ENCODE assay signal across 8 mouse cellular contexts in genomic region chr11:94994947-94995772, GRCm38 (mm10). TPM values are rescaled to one million over a fixed set of nuclear protein-coding genes. Genes with fewer than 3 reads are reported as not detected.
DNase-seq lines count a peak whose midpoint lies in the region; ATAC-seq and TF ChIP-seq lines count a peak whose summit lies in the region.

No protein-coding gene starts in this region.

- TF ChIP-seq CTCF in lung, embryonic 14.5 days (IDR thresholded peaks at IDR 0.05; ENCODE audit: low read depth), result no peak

- H3K27me3 ChIP-seq in lung, embryonic 14.5 days (ENCODE audit: insufficient read depth, low read length), result no peaks in the 10 kb centered on the region
- no peaks in the 10 kb centered on the region for H3K27me3 ChIP-seq in forebrain, embryonic 12.5 days
- H3K27me3 ChIP-seq in intestine, embryonic 15.5 days (replicated peaks), result no peaks in the 10 kb centered on the region
- no peaks in the 10 kb centered on the region for H3K27me3 ChIP-seq in neural tube, embryonic 12.5 days (replicated peaks)

- no peaks in the 10 kb centered on the region for H3K9me3 ChIP-seq in lung, embryonic 14.5 days (ENCODE audit: low read depth, low read length)
- no peaks in the 10 kb centered on the region for H3K9me3 ChIP-seq in forebrain, embryonic 12.5 days
- H3K9me3 ChIP-seq in intestine, embryonic 15.5 days, result no peaks in the 10 kb centered on the region
- no peaks in the 10 kb centered on the region for H3K9me3 ChIP-seq in neural tube, embryonic 12.5 days

- peaks cover 53% of the 10 kb centered on the region for H3K36me3 ChIP-seq in lung, embryonic 14.5 days (ENCODE audit: insufficient read depth)
- H3K36me3 ChIP-seq in forebrain, embryonic 12.5 days (replicated peaks), result peaks cover 42% of the 10 kb centered on the region
- peaks cover 19% of the 10 kb centered on the region for H3K36me3 ChIP-seq in intestine, embryonic 15.5 days
- H3K36me3 ChIP-seq in neural tube, embryonic 12.5 days, result peaks cover 49% of the 10 kb centered on the region

- no peak for DNase-seq in lung, embryonic 14.5 days
- no peak for DNase-seq in lung, postnatal 25 days (ENCODE audit: low spot score)
- DNase-seq in urinary bladder, postnatal 4 days (ENCODE audit: low spot score in 2 of 2), result no peak
- DNase-seq in right cerebral cortex, adult 2 months (ENCODE audit: low spot score in 2 of 2), result no peak

- peak overlapping the region; percentile 89 for H3K4me3 ChIP-seq in lung, embryonic 14.5 days (ENCODE audit: low read depth, low read length)
- peak overlapping the region; percentile 96 for H3K4me3 ChIP-seq in forebrain, embryonic 12.5 days (replicated peaks)
- peak overlapping the region; percentile 91 for H3K4me3 ChIP-seq in intestine, embryonic 15.5 days (replicated peaks)
- H3K4me3 ChIP-seq in neural tube, embryonic 12.5 days, result peak overlapping the region; percentile 93

- ATAC-seq in lung, embryonic 14.5 days (ENCODE audit: insufficient read depth), result no peak
- ATAC-seq in forebrain, embryonic 12.5 days (ENCODE audit: low FRiP score), result no peak
- no peak for ATAC-seq in intestine, embryonic 15.5 days
- ATAC-seq in neural tube, embryonic 12.5 days (ENCODE audit: low FRiP score, low read depth), result no peak
- ATAC-seq in inflammation-experienced regulatory T-cells, adult 6 months, result no peak

- peak overlapping the region; percentile 87; the same call in 1 of the 2 replicates for H3K9ac ChIP-seq in lung, embryonic 14.5 days
- peak overlapping the region; percentile 94; the same call in 1 of the 2 replicates for H3K9ac ChIP-seq in forebrain, embryonic 12.5 days
- H3K9ac ChIP-seq in intestine, embryonic 15.5 days, result peak overlapping the region; percentile 82
- peak overlapping the region; percentile 97 for H3K9ac ChIP-seq in neural tube, embryonic 12.5 days

- peaks cover 23% of the 10 kb centered on the region for H3K4me1 ChIP-seq in lung, embryonic 14.5 days (ENCODE audit: insufficient read depth)
- H3K4me1 ChIP-seq in forebrain, embryonic 12.5 days, result peaks cover 62% of the 10 kb centered on the region
- H3K4me1 ChIP-seq in intestine, embryonic 15.5 days (replicated peaks), result peaks cover 61% of the 10 kb centered on the region
- H3K4me1 ChIP-seq in neural tube, embryonic 12.5 days, result peaks cover 60% of the 10 kb centered on the region

- no peak overlapping the region for H3K27ac ChIP-seq in lung, embryonic 14.5 days (ENCODE audit: low read depth)
- H3K27ac ChIP-seq in forebrain, embryonic 12.5 days, result 0 out of 2 replicates have a peak overlapping the region, but pooled peaks have one; percentile 2
- no peak overlapping the region for H3K27ac ChIP-seq in intestine, embryonic 15.5 days
- H3K27ac ChIP-seq in neural tube, embryonic 12.5 days, result no peak overlapping the region

- WGBS in lung, embryonic 14.5 days, result 77% methylated on average over 11 of the region's 11 CpGs
- WGBS in forebrain, embryonic 12.5 days, result 87% methylated on average over 11 of the region's 11 CpGs
- WGBS in intestine, embryonic 15.5 days, result 83% methylated on average over 11 of the region's 11 CpGs
- WGBS in neural tube, embryonic 12.5 days, result 87% methylated on average over 11 of the region's 11 CpGs

- peak overlapping the region; percentile 99 for H3K4me2 ChIP-seq in lung, embryonic 14.5 days
- H3K4me2 ChIP-seq in forebrain, embryonic 12.5 days, result peak overlapping the region; percentile 97
- H3K4me2 ChIP-seq in intestine, embryonic 15.5 days (replicated peaks), result peak overlapping the region; percentile 93
- peak overlapping the region; percentile 88 for H3K4me2 ChIP-seq in neural tube, embryonic 12.5 days (replicated peaks)

RNA-seq across cellular contexts. Expression of gene Ppp1r9b, which starts 4.3 kb away (rescaled TPM):
- polyA plus RNA-seq in lung, embryonic 14.5 days (2014; fragmentation: Nextera tagmentation; extraction: Ambion mirVana), result 13.0 and 14.3 TPM in 2 replicates
- polyA plus RNA-seq in forebrain, embryonic 12.5 days (2016; fragmentation: Nextera tagmentation; extraction: Ambion mirVana), result 16.6 and 17.7 TPM in 2 replicates
- 6.8 and 8.1 TPM in 2 replicates for polyA plus RNA-seq in intestine, embryonic 15.5 days (2015; fragmentation: Nextera tagmentation; extraction: Ambion mirVana)
- polyA plus RNA-seq in neural tube, embryonic 12.5 days (2016; fragmentation: Nextera tagmentation; extraction: Ambion mirVana), result 18.2 and 19.7 TPM in 2 replicates
- 10 to 100 TPM; 19.1 to 24.8 (median 24.8) TPM for polyA plus RNA-seq in inflammation-experienced regulatory T-cells, adult 6 months (2017; shearing (Covaris generic))

RNA-seq across cellular contexts. Expression of gene Samd14, which starts 14.5 kb away (rescaled TPM):
- 22.7 and 24.5 TPM in 2 replicates for polyA plus RNA-seq in lung, embryonic 14.5 days (2014; fragmentation: Nextera tagmentation; extraction: Ambion mirVana)
- 80.5 and 86.7 TPM in 2 replicates for polyA plus RNA-seq in forebrain, embryonic 12.5 days (2016; fragmentation: Nextera tagmentation; extraction: Ambion mirVana)
- 15.0 and 15.3 TPM in 2 replicates for polyA plus RNA-seq in intestine, embryonic 15.5 days (2015; fragmentation: Nextera tagmentation; extraction: Ambion mirVana)
- 101 and 106 TPM in 2 replicates for polyA plus RNA-seq in neural tube, embryonic 12.5 days (2016; fragmentation: Nextera tagmentation; extraction: Ambion mirVana)
- under 1 TPM; 0.18 to 0.61 (median 0.46) TPM for polyA plus RNA-seq in inflammation-experienced regulatory T-cells, adult 6 months (2017; shearing (Covaris generic))

RNA-seq across cellular contexts. Expression of gene Sgca, which starts 19.0 kb away (rescaled TPM):
- polyA plus RNA-seq in lung, embryonic 14.5 days (2014; fragmentation: Nextera tagmentation; extraction: Ambion mirVana), result 0.35 TPM in 1 of 2 replicates, not detected in the other
- not detected in 2 replicates for polyA plus RNA-seq in forebrain, embryonic 12.5 days (2016; fragmentation: Nextera tagmentation; extraction: Ambion mirVana)
- 0.19 TPM in 1 of 2 replicates, not detected in the other for polyA plus RNA-seq in intestine, embryonic 15.5 days (2015; fragmentation: Nextera tagmentation; extraction: Ambion mirVana)
- polyA plus RNA-seq in neural tube, embryonic 12.5 days (2016; fragmentation: Nextera tagmentation; extraction: Ambion mirVana), result 0.80 and 0.90 TPM in 2 replicates
- not detected for polyA plus RNA-seq in inflammation-experienced regulatory T-cells, adult 6 months (2017; shearing (Covaris generic))

RNA-seq across cellular contexts. Expression of gene Hils1, which starts 27.8 kb away (rescaled TPM):
- polyA plus RNA-seq in lung, embryonic 14.5 days (2014; fragmentation: Nextera tagmentation; extraction: Ambion mirVana), result not detected in 2 replicates
- polyA plus RNA-seq in forebrain, embryonic 12.5 days (2016; fragmentation: Nextera tagmentation; extraction: Ambion mirVana), result not detected in 2 replicates
- not detected in 2 replicates for polyA plus RNA-seq in intestine, embryonic 15.5 days (2015; fragmentation: Nextera tagmentation; extraction: Ambion mirVana)
- not detected in 2 replicates for polyA plus RNA-seq in neural tube, embryonic 12.5 days (2016; fragmentation: Nextera tagmentation; extraction: Ambion mirVana)
- not detected for polyA plus RNA-seq in inflammation-experienced regulatory T-cells, adult 6 months (2017; shearing (Covaris generic))

RNA-seq across cellular contexts. Expression of gene Pdk2, which starts 46.0 kb away (rescaled TPM):
- 24.5 and 27.4 TPM in 2 replicates for polyA plus RNA-seq in lung, embryonic 14.5 days (2014; fragmentation: Nextera tagmentation; extraction: Ambion mirVana)
- 17.3 and 19.4 TPM in 2 replicates for polyA plus RNA-seq in forebrain, embryonic 12.5 days (2016; fragmentation: Nextera tagmentation; extraction: Ambion mirVana)
- 30.8 and 31.2 TPM in 2 replicates for polyA plus RNA-seq in intestine, embryonic 15.5 days (2015; fragmentation: Nextera tagmentation; extraction: Ambion mirVana)
- 20.5 and 20.6 TPM in 2 replicates for polyA plus RNA-seq in neural tube, embryonic 12.5 days (2016; fragmentation: Nextera tagmentation; extraction: Ambion mirVana)
- 1 to 10 TPM; 2.4 to 9.2 (median 8.2) TPM for polyA plus RNA-seq in inflammation-experienced regulatory T-cells, adult 6 months (2017; shearing (Covaris generic))
